Mouse (Mus musculus): ENCODE data around the gene Tns1.

- TF ChIP-seq CTCF (IDR thresholded peaks at IDR 0.05) (no peak), POLR2A (IDR thresholded peaks at IDR 0.05; ENCODE audit: insufficient read depth, low read depth, low read length) (no peak)
These were observed 155.3 kb downstream of the Tns1 start for GRCm38 (mm10) chr1:73968712-73969511.

All from heart, adult 2 months (tissue).